Mouse (Mus musculus) cerebellum, adult 2 months (tissue): ENCODE measurements around the gene Avil.

Source experiments
- CTCF ChIP-seq: fragments of 200-500 bp; IDR thresholded peaks from 2 replicates; pipeline ENCODE4 v1.5.1; 2011; ENCODE audit warnings: low read depth, mild to moderate bottlenecking, control low read depth, low read length, moderate library complexity, borderline replicate concordance; ENCODE audit not compliant: insufficient read depth
- POLR2A ChIP-seq: fragments of 200-500 bp; IDR thresholded peaks from 2 replicates; pipeline ENCODE4 v1.6.1; 2011; ENCODE audit warnings: low read length, control low read depth, borderline replicate concordance; ENCODE audit not compliant: insufficient read depth

DNA sequence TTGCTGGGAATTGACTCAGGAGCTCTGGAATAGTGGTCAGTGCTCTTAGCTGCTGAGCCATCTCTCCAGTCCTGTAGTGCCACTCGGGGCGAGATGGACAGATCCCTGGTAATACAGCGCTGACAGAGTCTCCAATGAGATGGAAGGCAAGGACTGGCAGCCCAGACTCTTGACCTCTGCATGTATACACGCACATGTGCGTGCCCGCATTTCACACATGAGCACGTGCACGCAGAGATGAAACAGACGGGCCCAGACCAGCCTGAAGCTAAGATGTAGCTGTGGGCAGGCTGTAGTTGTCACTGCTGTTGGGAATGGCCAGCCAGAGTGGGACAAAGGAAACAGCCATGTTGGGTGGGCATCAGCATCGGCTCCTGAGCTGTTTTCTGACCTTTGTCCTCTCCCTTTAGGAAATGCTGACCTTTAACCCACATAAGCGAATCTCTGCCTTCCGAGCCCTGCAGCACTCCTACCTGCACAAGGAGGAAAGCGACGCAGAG lies 66.1 kb downstream of the Avil start:
- TF ChIP-seq CTCF (no peak), POLR2A (no peak)
